Mouse (Mus musculus) common myeloid progenitor, adult 5-6 weeks (primary cell): ENCODE results near the gene Cbx4. TPM values are rescaled to one million over a fixed set of nuclear protein-coding genes. Genes with fewer than 3 reads are reported as not detected.

Experiments
- ATAC-seq: replicated peaks from 2 replicates; pipeline ENCODE4 v1.8.0; 2016; ENCODE audit warnings: low read depth, mild to moderate bottlenecking, moderate TSS enrichment, inconsistent platforms; ENCODE audit not compliant: poor library complexity, severe bottlenecking
- total RNA-seq: library from RNA; stranded (forward); fragments of 200-1000, 187-1606 nt; gene quantifications from 2 replicates; pipeline ENCODE4 v1.2.3, GENCODE M21; 2017

Cbx4 gene
- 11.3 and 24.6 TPM in 2 replicates for total RNA-seq

DNA sequence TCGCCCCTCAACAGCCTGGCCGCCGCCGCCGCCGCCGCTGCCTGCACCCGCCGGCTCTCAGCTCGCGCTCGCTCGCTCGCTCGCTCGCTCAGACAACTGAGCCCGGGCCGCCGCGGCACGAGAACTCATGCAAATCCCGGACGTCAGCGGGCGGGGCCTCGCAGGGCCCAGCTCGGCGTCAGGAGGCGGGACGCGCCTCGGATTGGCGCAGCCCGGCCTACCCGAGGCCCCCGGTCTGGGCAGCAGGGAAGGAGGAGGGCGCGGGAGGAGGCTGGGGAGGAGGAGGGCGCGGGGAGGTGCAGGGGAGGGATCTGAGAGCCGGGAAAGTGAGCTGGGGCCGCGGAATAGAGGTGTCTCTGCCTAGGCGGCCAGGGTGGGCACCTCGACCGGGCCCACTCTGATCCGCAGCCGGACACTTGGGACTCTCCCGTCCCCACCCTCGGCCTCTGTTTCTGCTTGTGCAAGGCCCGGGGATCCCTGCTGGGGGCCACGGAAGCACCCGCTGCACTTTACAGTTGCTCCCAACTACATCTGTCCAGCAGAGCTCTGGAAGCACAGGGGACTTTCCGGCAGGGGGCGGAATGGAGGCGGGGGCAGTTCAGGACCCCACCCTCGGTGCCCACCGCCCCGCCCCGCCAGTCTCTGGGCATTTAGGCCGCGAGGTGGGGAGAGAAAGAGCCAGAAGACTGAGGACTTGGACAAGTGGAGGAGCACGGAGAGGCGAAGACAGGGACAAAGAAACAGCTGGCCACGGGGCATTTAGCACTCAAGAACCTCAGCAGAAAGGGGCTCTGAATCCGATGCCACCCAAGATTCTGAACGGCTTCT is at the start of gene Cbx4:
Cbx4 (minus strand) TSS at position 78 of the 828 bp plus-strand sequence.
- ATAC-seq: peak; percentile 67

DNA sequence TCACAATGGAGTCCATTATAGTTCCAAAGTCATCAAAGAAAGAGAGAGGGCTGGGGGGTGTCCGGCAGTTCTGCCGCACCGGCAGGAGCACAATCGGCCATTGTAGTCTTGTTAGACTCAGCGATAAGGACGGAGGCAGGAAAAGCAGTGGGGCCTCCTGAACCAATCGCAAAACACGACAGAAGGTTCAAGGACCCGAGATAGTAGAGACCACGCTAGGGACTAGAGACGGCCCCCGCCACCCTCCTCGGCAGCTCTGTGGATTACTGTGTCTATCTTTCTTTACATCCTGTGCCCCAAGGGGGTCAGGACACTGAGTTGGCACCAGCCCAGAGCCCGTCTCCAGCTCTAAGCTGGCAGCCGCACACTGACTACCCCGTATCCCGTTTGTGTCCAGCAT is 48.6 kb upstream of the Cbx4 start:
- peak; percentile 54 for ATAC-seq

DNA sequence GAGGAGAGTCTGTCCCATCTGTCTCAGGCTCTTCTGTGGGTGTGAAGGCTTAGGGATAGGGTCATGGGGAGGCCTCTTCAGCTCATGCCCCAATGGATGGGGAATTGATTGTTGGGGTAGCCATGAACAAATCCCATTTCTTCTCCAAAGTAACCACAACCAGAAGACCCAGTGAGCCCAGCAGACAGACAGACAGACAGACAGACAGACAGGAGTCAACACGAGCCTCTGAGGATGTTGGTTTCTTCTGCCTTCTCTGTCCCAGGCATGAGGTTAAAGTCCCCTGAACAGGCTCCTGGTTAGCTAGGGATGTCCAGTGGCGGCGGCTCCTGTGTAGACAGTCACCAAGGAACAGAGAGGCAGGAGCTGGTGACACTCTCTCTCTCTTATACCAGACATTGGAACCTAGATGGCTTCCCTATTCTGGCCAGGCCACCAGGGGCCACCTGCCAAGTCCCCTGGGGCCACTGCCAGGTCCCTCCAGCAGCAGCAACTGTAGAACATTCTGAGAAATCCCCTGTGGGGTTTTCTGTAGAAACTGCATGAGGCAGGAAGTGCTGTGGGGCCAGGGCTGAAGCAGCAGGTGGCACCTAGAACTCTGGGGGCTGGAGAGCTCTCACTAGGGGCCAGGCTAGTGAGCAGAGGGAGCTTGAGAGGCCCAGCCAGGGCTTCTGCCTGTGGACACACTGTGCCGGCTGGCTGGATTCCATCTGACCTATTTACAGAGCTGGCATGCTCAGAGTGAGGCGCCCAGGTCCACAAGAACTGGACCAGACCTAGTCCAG is 47.6 kb upstream of the Cbx4 start:
- peak; percentile 11; the same call in 1 of the 2 replicates for ATAC-seq

DNA sequence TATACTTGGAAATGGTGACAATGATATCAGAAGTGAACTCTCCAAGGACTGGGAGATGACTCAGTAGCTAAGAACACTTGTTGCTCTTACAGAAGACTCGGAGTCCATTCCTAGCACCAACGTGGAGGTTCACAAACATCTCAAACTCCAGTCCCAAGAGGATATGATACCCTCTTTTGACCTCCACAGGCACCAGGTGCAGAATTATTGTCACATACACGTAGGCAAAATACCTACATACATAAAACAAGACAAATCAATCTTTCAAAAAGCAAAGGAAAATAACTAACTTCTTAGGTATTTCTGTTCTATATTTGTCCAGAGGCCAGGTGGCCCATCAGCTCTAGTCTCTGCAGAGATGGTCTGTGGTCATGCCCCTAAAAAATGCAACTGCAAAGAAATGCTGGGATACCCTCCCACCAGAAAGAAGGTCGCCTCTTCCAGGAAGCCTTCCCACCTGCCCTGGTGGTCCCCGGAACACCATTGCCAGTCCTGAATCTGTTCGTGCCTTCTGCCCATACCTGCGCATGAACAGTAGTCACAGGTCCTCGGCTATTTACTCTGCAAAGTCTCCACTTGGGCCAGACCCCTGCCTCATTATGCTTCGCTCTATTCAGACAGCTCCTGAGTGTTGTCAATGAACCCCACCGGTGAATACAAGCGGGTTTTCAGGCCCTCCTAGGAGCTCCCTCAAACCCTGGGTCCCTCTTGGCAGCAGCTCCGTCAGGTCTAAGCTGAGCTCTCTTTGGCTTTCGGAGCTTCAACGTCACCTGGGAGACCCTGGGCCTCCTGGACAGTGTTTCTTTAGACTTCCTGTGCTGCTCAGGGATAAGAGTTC is 46.4 kb upstream of the Cbx4 start:
- ATAC-seq: no peak

DNA sequence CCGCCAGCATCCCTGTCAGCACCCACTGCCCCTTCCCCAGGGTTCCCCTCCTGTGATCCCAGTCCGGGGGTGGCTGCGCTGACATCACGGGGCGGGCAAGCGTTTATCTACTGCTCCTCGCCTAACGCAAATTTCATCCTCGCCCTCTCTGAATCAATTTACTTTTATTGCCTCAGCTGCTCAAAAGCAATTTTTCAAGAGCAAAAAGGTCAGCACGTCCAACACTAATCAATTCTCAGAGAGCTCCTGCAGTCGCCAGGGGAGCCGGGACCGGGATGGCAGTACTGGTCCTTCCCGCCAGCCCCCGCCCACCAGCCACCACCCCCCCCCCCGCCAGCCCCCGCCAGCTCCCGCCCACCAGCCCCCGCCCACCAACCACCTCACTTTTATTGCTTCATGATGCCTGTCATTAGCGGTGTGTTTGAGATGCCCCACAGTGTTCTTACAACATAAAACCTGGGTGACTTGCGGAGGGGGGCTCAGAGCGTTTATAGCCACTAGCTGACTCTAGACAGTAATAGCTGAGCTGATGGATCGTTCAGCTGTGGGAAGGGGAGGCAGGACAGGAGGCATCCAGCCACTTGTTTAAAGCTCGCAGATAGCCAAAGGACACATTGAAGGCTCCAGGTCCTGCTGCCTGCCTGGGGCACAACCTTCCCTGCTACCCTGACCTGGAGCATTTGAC is 44.2 kb upstream of the Cbx4 start:
- ATAC-seq: no peak

DNA sequence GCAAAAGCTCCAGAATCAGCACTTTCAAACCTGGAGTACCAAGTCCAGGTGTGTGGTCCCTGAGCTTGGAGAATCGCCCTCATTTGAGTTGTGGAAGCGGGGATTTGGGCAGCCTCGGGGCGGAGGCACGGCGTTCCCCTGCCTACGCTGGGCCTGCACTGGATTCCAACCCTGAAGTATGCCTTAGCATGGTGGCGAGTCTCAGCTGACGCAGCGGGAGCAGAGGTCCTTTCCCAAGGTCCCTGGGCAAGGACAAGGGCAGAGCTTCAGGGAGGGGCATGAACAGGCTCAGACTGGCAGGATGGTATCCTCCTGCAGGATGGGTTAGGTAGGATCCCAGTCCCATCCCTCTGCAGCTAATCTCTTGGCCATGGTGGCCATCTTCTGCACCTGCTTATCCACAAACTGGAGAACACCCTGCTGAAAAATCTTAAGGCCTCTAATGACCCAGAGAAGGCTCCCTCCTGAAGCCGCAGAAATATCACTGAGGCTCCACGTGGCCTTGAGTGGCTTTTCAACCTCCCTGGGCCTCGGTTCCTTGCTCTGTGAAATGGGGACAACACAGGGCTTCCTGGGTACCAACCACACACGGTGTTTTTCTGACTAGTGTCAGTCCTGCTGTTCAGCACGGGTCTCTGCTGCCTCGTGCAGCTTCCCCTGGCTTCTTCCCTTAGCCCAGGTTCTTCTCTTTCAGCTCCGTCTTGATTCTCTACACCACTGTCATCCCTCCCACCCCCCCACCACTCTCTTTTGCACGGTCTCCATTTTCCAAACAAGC is 43.4 kb upstream of the Cbx4 start:
- ATAC-seq: no peak

DNA sequence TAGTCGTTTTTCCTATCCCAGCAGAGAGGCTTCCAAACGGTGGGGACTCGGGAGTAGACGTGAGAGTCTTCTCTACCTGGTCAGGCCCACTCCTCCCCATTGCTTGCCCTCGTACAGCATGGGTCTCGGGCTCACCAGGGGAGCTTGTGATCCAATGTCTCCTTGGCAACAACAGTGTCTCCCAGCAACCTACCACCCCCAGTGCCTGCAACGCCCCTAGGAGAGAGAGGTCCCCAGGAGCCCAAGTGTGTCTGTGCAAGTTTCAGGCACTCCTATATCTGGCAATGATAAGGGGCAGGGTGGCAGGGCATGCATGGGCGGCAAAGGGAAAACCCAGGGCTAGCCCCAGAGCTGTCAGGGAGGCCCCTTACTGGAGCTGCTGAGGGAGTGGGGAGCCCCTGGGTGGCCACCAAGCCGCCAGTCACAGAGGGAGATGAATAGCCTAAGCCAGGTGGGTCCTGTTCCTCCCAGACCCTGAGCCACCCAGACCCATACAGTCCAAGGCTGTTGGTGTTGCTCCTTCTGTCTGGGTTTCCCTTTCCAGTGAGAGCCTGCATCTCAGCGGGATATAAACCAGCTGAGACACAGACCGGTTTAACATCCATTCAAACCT is 42.8 kb upstream of the Cbx4 start:
- ATAC-seq: no peak

DNA sequence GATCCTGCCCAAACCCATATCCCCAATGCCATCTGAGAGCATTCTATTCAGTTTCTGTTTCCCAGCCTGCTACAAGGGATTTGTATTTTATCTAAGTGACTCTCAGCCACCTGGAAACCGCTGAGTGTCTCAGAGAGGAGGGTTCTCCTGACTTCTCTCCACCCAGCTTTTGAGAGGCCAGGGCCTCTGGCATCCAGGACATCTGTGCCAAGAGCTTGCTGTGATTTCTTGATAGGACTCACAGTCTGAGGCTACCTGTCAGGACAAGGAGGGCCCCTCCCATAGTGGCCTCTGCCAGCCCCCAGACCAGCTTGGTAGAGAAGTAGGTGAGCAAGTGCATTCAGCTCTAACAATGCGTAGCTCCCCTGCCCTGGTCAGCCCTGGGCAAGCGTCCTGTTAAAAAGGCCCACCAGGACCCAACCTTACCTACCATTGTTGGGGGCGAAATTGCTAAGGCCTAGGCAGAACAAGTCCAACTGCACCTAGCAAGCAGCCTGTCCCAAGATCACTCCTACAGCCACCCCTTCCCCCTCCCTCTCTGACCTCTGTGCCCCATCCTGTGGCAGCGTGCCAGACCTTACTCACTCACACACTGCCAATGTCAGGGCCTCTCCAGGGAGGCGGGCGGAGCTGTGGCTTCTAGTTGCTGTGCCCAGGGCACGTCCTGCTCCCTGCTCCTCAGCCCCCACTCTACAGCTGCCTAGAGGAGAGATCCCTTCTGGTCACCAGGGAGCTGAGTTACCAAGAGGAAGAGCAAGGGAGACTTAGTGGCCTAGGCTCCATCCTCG is 41.9 kb upstream of the Cbx4 start:
- ATAC-seq: peak; percentile 69

DNA sequence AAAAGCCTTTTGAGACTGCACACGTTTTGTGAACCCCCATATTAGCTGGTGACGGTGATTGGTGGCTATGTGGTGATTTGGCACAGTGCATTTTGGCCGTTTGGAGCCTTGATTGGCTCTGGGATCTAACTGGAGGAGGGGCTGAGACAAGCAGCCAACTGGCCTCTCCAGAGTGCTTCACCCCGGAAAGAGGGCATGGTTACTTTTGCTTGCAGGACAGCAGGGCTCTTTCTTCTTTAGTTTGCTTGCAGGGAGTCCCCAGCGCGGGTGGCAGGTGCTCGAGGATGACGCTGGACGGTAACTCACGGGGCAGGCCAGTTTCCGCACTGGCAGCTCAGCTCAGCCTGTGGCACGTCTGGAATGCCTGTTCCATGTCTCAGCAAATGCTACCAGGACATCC is 41.1 kb upstream of the Cbx4 start:
- ATAC-seq: no peak

DNA sequence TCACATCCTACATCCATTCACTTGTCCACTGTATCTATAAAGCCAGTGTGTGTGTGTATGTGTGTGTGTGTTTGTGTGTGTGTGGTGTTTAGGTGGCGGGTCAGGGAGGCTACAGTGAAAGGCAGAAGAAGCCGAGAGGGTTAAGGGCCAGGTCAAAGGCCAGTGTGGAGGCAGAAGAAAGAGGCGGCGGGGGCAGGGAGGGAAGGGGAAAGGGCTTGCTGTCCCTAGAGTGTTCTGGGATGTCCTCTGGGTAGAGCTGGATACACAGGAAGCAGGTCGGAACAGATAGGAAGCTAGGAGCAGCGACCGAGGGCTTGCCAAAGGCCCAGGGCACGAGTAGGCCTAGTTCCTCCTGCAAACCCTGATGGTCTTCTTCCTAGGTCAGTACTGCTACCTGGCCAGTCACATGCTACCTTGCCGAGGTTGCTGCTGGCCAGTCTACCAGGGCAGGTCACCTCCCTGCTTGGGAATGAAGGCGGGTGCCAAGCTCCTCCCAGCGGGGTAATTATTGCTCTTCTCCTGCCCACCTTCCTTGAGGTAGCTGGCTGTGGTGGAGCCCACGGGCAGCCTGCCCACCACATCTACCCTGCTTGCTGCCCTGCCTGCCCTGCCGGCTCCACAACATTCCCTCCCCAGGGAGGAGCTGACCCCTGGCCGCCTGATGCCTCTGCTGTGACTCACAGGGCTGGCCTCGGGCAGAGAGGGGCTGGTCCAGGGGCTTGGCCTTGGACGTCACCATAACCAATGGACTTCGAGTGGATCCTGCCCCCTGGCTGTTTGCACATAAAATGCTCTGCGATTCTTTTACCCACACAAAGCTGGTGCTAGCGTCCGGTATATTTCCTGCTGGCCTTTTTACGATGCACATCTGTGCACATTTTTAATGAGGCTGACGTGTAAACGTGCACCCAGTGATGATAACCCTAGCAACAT is 40.2 kb upstream of the Cbx4 start:
- ATAC-seq: peak; percentile 36

DNA sequence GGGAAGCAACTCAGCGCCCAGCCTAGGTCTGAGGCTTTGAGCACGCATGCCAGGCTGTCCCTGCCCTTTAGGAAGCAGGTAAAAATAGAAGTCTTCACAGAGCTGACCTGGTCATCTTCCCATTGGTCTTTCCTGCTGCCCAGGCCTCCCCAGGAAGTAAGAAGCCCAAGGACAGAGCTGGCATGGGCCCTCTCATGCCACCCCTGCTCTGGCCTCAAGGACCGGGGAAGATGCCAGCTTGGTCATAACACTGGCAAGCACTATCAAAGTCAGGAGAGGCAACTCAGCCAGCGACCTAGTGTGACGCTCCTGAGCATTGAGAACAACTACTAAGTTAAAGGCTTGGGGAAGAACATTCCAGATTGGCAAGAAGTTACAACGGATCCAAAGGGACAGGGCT is 38.5 kb upstream of the Cbx4 start:
- no peak for ATAC-seq

DNA sequence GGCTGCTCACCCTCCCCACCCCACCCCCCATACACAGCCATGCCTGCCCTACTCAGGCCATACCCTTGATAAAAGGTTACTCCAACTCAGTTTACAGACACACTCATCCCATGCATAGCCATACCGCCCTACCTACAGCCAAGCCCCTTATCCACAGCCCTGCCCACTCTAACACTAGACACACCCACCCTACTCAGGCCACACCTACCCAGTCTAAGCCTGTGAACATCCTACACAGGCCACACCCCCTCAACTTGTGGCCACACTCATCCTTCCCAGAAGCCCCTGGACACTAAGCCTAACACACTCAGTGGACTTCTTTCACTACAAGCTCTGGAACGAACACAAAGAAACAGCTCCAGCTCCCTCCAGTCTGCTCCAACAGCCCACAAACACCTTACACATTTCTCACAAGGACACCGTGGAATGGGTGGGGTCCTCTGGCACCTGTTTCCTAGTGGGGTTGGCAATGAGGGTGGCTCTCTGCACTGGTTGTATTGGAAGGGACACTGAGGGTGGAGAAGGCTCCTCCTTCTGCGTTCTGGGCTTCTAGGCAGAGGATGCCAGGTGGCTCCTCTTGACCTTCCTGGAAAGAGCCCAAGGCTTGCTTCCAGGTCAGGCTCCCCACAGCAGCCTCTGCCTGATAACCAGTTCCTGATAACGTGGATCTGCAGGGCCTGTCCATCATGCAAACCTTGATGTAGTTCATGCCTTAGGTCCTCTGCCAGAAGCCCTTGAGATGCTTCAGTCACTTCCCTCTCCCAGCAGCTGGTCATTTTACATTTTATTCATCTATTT is 37.7 kb upstream of the Cbx4 start:
- peak; percentile 31; the same call in 1 of the 2 replicates for ATAC-seq

DNA sequence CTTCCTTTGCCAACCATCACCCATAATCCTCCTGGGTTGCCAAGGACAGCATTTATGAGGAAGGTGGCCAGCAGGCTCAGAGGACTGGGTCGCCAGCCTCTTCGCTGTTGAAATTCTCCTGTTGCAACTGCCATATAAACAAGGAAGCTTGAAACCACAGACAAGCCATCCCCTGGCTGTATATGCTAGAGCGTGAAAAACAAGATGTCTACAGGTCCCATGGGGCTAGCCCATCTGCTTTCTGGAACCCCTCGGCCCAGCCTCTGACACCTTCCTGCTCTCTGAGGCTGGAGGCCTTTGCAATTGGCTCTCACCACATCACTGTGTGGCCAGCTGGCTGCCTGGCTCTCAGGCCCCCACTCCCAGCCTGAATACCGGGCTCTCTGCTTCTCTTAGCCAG is 36.4 kb upstream of the Cbx4 start:
- ATAC-seq: peak; percentile 31

DNA sequence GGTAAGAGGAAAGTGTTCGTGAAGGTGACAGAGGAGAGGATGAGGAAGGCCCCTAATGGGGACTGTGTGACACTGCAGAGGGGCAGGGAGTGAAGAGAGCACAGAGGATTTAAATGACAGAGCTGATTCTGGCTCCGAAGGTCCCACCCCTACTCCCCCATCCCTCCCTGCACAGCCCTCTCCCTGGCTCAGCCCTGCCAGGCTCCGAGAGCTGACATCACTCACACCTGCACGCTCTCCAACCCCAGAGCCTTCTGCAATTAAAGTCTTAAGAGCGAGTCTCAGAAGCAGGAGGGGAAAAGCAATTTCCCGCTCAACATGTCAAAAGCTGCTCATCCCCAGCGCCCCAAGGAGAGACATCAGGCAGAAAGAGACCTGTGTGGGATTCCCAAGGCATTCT is 32.9 kb upstream of the Cbx4 start:
- no peak for ATAC-seq

DNA sequence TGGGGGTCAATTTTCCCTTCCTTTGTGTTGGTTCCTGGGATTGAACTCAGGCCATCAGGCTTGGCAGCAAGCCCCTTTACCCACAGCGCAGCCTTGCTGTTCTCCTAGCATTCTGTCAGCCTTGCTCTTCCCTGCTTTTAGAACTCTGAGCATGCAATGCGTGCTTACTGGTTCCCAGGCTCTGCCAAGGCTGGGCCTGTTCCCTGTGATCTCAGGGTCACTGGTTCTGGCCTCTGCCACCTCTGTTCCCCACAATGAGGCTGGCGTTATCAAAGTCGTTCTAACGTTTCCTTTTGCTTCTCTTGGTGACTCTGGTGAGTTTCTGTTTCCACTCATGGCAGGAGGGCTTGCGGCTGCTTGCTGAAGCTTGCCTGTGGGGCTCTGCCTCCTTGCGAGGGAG is 31.9 kb upstream of the Cbx4 start:
- no peak; the same call in 1 of the 2 replicates for ATAC-seq

DNA sequence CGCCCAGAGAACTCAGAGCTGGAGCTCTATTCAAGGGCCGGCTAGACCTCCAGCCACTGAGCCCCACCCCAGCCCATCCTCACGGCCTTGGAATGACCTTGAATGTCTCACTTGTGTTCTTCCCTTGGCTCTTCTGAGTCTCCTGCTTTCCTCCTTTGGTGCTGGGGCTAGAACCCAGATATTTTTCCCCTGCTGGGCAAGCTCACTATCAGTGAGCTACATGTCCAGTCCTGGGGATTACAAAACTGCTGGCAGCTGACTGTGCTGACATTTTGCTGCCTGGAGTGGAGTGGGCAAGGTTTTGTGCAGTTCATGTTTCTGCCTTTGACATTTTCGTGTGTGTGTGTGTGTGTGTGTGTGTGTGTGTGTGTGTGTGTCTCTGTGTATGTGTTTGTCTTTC is 31.0 kb upstream of the Cbx4 start:
- no peak for ATAC-seq
